Mouse (Mus musculus) olfactory bulb, adult 2 months (tissue): ENCODE results near the gene Hs3st3a1.

Source experiments
- CTCF ChIP-seq: fragments of 200-500 bp; IDR thresholded peaks from 2 replicates; pipeline ENCODE4 v1.5.1; 2012; ENCODE audit warnings: low read depth, mild to moderate bottlenecking, low read length, moderate library complexity; ENCODE audit not compliant: insufficient read depth
- POLR2A ChIP-seq: fragments of 200-500 bp; IDR thresholded peaks from 2 replicates; pipeline ENCODE4 v1.6.1; 2012; ENCODE audit warnings: mild to moderate bottlenecking, low read depth, low read length, moderate library complexity; ENCODE audit not compliant: insufficient read depth

GRCm38 (mm10) chr11:64473679-64474078 lies 38.5 kb downstream of the Hs3st3a1 start:
- TF ChIP-seq CTCF (no peak), POLR2A (no peak)
